Mouse (Mus musculus) cerebellum, adult 9-11 months (tissue): Measurements from ENCODE around the gene Nub1.

Source experiments
- DNase-seq: peaks from one replicate; pipeline ENCODE4 v3.0.0; 2022

Gene Nub1

GRCm38 (mm10) chr5:24747533-24747932 is 62.2 kb downstream of the Nub1 start:
- no peak for DNase-seq

DNA sequence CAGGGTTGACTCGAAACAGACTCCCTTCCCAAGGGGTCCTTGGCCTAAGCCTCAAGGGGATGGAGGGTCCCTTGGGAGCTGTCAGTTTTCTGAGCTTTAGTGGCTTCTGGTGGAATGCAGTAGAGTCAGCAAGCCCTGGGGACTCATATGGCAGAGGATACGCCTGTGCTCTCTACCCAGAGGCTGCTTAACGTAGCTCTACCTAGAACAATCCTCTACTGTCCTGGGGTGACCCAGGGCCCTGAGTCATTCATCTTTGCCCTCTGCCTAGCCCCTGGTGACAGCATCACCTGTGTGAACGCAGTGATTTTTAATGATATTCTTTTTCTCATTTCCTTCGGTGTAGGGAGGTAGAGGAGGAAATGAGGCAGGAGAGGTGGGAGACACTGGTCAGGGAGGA is 64.4 kb downstream of the Nub1 start:
- DNase-seq = peak; percentile 22

GRCm38 (mm10) chr5:24750321-24751304 is 65.3 kb downstream of the Nub1 start:
- peak; percentile 89 for DNase-seq

- DNase-seq = peak; percentile 51
These were observed 66.2 kb downstream of the Nub1 start for GRCm38 (mm10) chr5:24751305-24752174.

GRCm38 (mm10) chr5:24752175-24752498 is 66.8 kb downstream of the Nub1 start:
- no peak for DNase-seq

GRCm38 (mm10) chr5:24756931-24757330 is 71.6 kb downstream of the Nub1 start:
- no peak for DNase-seq

DNA sequence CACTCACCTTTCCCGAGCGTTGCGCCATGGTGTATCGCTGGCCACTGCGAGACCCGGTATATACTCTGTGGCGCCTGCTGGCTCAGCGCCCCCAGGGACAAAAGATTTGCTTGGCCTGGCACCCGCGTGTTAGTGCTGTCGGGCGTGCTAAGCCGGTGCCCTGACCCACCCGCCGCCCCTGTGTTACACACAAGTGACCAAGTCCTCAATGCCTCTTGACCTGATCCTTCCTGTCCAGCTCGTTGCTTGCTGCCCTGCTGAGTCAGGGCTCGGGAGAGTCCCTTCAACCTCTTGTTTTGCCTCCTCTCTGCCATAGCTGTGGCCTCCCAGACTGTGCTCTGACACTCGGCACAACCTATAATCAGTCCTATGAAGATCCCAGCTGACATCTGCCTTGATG is 72.5 kb downstream of the Nub1 start, which contains the start of gene Crygn:
Crygn (minus strand) TSS at position 193 of the 400 bp plus-strand sequence.
- DNase-seq = no peak
